Comparison of ENCODE assay signal across 8 mouse cellular contexts in the genomic region with DNA sequence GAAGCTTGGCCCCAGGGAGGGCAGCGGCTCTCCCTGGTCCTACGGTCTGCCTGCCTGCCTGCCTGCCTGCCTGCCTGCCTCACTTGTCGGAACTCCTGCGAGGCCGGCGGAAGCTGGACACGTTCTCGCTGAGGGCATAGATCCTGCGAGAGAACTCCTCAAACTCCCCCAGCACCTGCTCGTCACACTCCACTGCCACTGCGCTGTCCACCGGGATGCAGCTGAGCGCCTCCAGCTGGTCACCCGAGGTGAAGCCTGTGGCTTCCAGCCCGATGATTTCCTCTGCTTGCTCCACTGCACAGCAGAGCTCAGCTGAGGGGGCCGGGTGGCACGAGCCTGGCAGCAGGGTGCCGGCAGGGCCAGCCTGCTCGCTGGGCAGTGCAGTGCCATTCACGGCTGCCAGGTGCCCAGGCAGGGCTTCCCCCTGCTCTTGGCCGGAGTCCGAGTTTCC. TPM values are rescaled to one million over a fixed set of nuclear protein-coding genes. Genes with fewer than 3 reads are reported as not detected.
A peak's percentile ranks its signal among the peaks of the same experiment; 100 is the strongest.
DNase-seq lines count a peak whose midpoint lies in the region; ATAC-seq and TF ChIP-seq lines count a peak whose summit lies in the region.

No protein-coding gene starts in this region.

- H3K4me2 ChIP-seq in neural tube, embryonic 11.5 days (ENCODE audit: low read depth), result no peak overlapping the region

- ATAC-seq in neural tube, embryonic 11.5 days (ENCODE audit: insufficient read depth, low FRiP score, low TSS enrichment), result peak; percentile 23; the same call in 1 of the 2 replicates

- H3K4me3 ChIP-seq in gastrocnemius, adult 2 months, result 0 out of 2 replicates have a peak overlapping the region, but pooled peaks have one; percentile 4
- no peak overlapping the region for H3K4me3 ChIP-seq in neural tube, embryonic 11.5 days (ENCODE audit: low read depth, low read length)

- H3K36me3 ChIP-seq in neural tube, embryonic 11.5 days (ENCODE audit: control insufficient read depth, insufficient read depth, low read length), result no peaks in the 10 kb centered on the region

- WGBS in neural tube, embryonic 11.5 days, result 43% methylated on average over 22 of the region's 22 CpGs

- H3K9ac ChIP-seq in neural tube, embryonic 11.5 days (ENCODE audit: low read length), result peak overlapping the region; percentile 6; the same call in 1 of the 2 replicates

- peak; percentile 49 for DNase-seq in gastrocnemius, adult 2 months
- DNase-seq in gastrocnemius, adult 8-10 months (ENCODE audit: low spot score in 2 of 2), result no peak
- DNase-seq in cerebellum, adult 8-10 months, result peak; percentile 65
- DNase-seq in kidney, adult 18-20 months, result peak; percentile 71
- peak; percentile 42 for DNase-seq in neural tube, embryonic 11.5 days (ENCODE audit: low spot score)
- no peak for DNase-seq in frontal cortex, postnatal 10 days (ENCODE audit: low spot score in 2 of 2)
- DNase-seq in yolk sac, embryonic 10.5 days (ENCODE audit: low spot score), result no peak
- DNase-seq in testis, postnatal 10 days (ENCODE audit: low spot score), result no peak

- no peaks in the 10 kb centered on the region for H3K27me3 ChIP-seq in neural tube, embryonic 11.5 days (ENCODE audit: control insufficient read depth, insufficient read depth, low read length)

- intact Hi-C loops in gastrocnemius, adult 2 months (cut with DNase I), result no loop called here

- no peaks in the 10 kb centered on the region for H3K9me3 ChIP-seq in neural tube, embryonic 11.5 days (ENCODE audit: control insufficient read depth, low read length)

- TF ChIP-seq CTCF in gastrocnemius, adult 2 months (IDR thresholded peaks at IDR 0.05), result peak; percentile 13; the same call in 1 of the 2 replicates

- no peak overlapping the region for H3K27ac ChIP-seq in gastrocnemius, adult 2 months
- 0 out of 2 replicates have a peak overlapping the region, but pooled peaks have one; percentile 44 for H3K27ac ChIP-seq in neural tube, embryonic 11.5 days (ENCODE audit: low read depth, low read length)

- H3K4me1 ChIP-seq in neural tube, embryonic 11.5 days (ENCODE audit: control insufficient read depth, insufficient read depth, low read length), result peaks cover 21% of the 10 kb centered on the region

RNA-seq across cellular contexts. Expression of gene Wnt11, which starts 52.9 kb away (rescaled TPM):
- 1 to 10 TPM; 5.3 to 8.3 TPM for total RNA-seq in gastrocnemius, adult 2 months (2021)
- 1 to 10 TPM; 5.3 to 7.6 (median 5.9) TPM for total RNA-seq in gastrocnemius, adult 8-10 months (2022)
- 6.9 and 7.0 TPM in 2 replicates for polyA plus RNA-seq in neural tube, embryonic 11.5 days (2014; fragmentation: Nextera tagmentation; extraction: Ambion mirVana)

Comparison
In these comparisons a context has a peak if more than half of its experiments do, and no peak if none do; other contexts are left out.
1. DNase-seq: peak in gastrocnemius, adult 2 months (single experiment), cerebellum, adult 8-10 months (single experiment), kidney, adult 18-20 months (single experiment) and neural tube, embryonic 11.5 days (single experiment); none in gastrocnemius, adult 8-10 months (0 of 2), frontal cortex, postnatal 10 days (0 of 2), yolk sac, embryonic 10.5 days (single experiment) and testis, postnatal 10 days (single experiment).